Mouse (Mus musculus) kidney, postnatal 25 days (tissue): Measurements from ENCODE around the gene Kcnk16.

ENCODE experiments used
- DNase-seq, 2 experiments: peaks; one replicate each; pipeline ENCODE4 v3.0.0; 2021; ENCODE audit warnings: mixed read lengths in 2 of 2

The Kcnk16 gene

DNA sequence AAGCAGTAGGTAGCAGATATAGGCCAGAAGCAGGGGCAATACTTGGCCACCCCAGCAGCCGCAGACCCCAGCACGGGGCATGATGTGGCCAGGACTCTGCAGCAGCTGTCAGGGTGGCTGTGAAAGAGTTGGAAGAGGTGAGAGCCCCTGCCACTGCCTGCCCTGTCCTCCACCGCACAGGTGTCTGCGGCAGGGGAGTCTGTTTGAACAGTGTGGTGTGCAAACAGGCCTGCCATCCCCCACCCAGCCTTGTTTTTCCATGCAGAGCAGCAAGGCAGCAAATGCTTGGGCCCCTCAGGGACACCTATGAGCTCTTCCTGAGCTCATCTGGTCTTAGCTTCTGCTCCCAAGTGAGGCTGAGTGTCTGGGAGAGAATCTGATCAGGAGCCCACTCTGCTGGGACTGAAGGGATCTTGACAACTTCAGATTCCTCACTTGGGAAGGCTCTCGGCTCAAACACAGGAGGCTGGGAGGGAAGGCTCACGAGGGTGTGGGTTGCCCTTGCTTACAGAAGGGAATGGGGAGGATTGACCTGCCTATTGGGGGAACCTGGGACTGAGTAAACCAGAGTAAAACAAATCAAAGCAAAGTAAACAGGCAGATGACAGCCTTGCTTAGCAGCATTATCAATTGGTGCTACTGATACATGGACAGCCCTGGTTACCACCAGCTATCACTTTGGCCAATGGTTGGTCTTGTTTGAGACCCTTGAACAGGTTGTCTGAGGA lies at the start of gene Kcnk16:
Kcnk16 (minus strand) TSS at position 118 of the 728 bp plus-strand sequence.
- peak in 1 of 2 experiments; percentile 26 for DNase-seq

DNA sequence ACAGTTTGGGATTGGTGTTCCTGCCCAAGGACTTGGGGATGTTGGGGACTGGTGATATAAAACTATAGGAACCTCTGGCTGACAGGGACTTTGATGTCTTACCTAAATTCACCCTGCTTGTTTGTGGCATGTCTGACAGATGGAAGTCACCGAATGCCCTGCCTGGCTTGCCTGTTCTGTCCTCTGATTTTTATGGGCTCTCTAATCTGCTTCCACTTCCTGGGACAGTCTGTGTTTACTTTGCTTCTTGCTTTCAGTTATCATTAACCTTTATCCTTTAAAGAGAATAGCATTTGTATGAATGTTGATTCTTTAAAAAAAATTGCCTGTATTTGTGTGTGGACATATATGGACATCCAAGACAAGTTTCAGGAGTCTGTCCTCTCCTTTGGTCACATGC lies 46.1 kb upstream of the Kcnk16 start:
- no peak for DNase-seq

DNA sequence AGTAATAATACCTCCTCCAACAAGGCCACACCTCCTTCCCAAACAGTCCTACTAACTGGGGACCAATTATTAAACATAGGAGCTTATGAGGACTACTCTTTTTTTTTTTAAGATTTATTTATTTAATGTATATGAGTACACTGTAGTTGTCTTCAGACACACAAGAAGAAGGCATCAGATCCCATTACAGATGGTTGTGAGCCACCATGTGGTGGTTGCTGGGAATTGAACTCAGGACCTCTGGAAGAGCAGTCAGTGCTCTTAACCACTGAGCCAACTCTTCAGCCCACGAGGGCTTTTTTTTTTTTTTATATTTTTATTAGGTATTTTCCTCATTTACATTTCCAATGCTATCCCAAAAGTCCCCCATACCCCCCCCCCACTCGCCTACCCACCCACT lies 36.1 kb upstream of the Kcnk16 start:
- peak in 1 of 2 experiments; percentile 9 for DNase-seq

DNA sequence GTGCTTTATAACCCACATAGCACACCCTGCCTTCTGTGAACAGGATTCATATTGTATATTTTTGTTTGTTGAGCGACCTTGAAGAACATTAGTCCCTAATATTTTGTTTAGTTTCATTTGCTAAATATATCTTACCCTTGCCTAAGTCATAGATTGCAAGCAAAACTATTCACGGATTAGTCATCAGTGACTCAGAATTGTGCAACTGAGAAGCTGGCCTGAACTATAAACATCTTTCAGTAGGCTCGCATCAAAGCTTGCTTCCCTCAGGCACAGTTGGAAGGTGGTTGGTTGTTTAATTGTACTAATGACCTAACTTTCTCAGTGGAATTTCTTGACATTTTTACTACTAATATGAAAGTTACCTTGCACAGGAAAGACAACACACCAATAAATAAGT lies 29.1 kb upstream of the Kcnk16 start:
- DNase-seq, result no peak

DNA sequence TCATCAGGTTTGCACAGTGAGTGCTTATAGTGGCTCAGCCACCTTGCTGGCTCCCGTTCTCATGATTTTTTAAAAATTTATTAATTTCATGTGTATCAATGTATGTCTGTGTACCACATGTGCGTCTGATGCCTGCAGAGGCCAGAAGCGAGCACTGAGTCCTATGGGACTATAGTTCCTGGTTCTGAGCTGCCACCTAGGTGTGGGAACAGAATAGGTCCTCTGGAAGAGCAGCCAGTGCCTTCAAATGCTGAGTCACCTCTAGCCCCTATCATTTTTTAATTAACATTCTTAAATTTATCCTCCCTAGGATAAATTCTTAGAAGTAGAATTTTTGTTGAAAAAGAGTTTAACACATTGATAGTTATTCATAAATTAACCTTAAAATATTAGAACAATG lies 28.6 kb upstream of the Kcnk16 start:
- no peak for DNase-seq

DNA sequence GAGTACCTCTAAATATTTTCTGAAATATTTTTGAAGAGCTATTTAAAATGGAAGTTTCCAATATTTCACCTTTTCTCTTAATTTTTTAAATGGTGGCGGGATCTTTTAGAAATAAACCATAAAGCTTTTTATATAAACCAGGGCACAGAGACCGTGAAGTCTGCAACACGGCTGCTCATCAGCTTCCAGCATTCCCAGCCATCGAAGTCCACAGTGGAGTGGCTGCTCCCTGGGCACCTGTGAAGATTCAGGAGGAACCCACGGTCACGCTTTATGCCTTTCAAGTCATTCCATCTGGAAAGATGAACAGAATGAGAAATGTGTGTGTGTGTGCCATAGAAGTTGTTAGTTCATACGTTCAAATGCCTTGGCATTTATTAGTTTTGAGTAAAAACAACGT lies 25.9 kb upstream of the Kcnk16 start:
- no peak for DNase-seq

DNA sequence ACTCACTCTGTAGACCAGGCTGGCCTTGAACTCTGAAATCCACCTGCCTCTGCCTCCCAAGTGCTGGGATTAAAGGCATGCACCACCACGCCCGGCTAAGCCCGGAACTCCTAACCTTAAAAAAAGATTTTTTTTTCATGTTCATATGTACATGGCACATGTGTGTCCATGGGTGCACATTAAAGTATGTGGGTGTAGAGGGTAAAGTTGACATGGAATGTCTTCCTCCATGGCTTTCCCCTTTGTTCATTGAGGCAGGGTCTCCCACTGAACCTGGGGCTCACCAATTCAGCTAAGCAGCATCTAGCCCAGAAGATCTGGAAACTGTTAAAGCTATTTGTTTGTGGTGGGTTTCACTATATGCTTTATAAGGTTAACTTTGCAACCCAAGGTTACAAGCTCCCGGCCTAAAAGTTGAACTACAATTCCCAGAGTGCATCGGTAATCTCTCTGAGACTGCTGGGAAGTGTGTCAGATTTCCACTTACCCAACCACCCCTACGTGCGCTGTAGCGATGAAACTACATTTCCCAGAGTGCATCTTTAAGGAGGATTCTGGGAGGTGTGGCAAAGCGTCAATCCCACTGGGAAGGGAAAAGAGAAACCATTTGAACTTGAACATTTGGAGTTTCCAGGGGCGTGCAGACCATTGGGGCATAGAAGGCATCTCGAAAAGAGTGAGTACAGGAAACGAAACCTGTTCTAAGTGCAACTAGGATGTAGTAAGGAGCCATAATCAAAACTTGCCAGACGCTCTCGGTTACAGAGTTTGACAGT lies 25.3 kb upstream of the Kcnk16 start, which contains the start of gene Nudt13:
Nudt13 (plus strand) TSS at position 581 of the 776 bp plus-strand sequence.
- DNase-seq, result peak; percentile 88 to 93

DNA sequence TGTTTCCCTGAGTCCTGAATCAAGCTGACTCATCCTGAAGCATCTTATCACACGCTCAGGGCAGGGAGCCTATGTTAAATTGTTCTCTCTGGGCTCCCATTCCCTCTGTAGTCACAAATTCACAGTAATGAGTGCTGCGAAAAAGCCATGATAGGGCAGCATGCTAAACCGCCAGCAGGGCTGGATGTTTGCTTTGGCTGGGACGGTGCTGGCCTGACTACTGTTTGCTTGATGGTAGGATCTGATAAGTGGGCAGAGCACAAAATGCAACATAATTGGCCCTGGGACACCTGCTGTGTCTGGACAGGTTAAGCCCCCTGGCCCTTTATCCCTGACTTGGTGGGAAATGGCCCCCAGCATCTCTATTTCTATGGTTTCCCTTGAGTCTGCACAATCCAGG lies 22.4 kb upstream of the Kcnk16 start:
- no peak for DNase-seq

DNA sequence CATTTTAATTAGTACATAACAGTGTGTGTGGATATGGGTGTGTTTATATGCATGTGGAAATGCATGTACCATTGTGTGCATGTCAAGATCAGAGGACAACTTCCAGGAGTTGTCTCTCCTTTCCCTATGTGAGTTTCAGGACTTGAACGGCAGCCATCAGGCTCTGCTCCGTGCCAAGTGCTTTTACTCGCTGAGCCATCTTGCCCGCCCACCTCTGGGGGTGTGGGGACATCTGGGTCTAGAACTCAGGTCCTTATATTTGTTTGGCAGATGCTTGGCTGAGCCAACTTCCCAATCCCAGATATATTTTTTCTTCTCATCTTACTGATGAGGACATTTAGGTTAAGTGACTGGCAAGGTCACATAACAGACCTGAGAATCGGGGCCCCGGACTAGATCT lies 578 bp downstream of the Kcnk16 start:
- no peak for DNase-seq

DNA sequence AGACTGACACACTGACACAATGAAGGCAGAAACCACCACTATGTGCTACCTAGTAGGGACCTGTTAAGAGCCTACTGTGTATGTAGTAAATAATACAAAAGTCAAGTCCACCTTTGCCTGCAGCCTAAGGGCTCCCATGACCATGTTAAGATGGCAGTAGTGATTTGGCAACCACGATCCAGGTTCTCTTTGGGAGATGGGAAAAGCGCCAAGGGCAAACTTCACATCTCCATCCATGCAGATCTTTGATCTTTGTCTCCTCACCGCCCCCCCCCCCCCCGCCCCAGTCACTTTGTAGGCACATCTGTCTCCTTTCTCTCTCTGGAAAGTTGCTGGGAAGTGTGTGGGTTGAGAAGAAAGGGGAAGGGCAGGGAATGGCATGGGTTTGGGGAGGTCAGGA lies 6.7 kb downstream of the Kcnk16 start:
- DNase-seq, result peak; percentile 46 to 47

DNA sequence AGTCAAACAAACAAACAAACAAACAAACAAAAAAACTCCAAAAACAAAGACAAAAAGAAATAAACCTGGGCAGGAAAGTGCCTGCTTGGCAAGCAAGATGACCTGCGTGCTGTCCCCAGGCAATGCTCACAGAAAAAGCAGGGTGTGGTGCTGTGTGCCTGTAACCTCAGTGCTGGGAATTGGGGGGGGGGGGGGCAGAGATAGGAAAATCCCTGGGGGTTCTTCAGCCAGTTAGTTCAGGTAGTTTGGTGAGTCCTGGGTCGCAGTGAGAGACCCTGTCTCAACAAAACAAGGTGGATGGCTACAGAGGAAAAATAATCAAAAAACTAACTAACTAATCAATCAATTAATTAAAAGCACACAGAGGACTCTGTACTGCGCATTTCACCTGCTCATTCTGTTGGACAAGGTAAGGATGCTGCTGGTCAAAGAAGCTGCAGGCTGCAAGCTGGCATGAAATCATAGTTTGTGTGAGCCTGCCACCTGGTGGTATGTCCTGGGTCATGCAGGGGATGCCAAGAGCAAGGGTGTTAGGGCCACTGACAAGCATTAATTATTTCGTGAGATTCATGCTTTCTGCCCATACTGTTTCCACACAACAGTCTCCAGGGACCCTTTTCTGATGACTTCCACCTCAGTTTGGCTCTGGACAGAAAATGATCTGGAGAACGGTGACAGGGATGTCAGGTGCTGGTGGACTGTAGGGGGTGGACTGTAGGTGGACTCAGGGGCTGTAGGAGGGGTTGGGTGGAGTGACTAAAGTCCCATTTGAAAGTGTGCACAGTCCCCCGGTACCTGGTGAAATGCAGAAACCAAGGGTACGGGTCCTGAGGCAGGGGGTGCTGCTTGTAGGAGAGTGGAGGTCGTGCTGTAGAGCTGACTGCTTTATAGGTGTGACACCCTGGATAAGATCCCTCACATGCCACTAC lies 10.6 kb downstream of the Kcnk16 start:
- DNase-seq, result peak; percentile 81 to 85

DNA sequence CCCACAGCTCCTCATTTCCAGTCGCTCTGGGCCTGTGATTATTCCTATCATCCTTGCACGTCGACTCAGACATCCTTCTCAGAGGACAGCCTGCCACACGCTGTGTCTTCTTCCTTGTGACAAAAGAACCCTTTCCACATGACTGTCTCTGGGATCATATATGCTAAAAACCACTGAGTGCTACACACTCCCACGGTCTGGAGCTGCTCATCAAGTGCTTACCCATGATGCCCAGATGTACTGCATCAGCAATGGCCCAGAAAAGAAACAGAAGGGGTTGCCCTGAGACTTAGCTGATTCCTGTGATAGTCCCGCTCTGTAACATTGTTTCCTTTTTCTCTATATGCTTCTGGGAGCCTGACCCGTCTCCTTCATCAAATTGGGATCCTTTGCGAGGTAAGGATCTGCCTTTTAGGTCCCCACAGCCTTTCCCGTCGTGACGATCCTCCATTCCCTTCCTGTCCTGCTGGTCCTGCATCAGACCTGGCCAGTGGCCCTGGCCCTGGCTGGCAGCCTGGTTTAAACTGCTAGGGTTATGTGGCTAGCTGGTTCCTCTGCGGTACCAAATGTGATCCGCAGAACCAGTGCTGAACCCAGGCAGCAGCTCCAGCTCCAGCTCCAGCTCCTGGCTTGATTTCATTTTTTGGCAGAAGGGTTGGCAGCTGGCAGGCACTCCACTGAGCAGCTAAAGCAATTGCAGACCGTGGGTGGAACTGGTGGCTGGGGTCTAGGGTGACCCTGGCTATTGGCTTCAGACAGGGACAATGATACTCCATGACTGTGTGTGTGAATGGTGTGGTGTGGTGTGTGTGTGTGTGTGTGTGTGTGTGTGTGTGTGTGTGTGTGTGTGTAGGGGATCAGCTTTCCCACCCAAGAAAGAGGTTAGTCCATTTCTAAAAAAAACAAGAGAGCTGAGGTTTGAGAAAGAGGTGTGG lies 18.5 kb downstream of the Kcnk16 start:
- DNase-seq, result no peak

DNA sequence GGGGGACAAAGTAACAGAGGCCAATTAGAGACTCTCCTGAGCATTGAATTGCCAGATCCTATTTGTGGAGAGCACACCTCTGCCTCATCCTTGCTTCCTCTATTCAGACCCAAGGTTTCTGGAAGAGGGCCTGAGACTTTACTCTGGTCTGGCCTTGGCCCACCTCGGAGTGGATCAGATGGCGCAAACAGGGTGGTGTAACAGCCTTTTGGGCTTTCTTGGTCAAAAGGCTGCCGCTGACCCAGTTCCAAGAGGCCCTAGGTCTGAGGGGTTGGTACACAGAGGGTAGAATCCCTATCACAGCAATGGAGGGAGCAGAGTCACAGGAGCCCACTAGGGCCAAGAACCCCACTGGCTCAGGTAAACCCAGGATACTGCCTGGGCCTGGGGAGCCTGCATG lies 21.0 kb downstream of the Kcnk16 start:
- no peak for DNase-seq

DNA sequence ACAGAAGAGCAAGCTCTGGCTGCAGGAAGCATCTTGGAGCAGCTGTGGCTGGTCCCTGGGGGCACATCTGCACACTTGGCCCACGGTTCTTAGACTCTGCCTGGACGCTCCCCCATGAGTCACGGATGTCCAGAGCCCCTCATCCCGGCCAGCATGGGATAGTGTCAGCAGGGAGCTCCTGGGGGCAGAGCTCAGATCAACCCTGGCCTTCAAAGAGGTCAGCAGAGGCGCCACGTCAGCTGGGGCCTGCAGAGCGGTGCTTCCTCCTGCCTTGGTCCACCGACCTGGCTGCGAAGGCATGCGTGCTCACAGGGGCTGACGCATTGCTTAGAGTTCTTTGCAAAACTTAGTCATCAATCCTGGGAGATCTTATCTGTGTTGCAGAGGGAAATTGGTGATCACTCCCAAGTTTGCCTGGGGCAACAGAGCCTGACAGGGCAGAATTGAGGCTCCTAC lies 22.2 kb downstream of the Kcnk16 start:
- DNase-seq, result no peak

DNA sequence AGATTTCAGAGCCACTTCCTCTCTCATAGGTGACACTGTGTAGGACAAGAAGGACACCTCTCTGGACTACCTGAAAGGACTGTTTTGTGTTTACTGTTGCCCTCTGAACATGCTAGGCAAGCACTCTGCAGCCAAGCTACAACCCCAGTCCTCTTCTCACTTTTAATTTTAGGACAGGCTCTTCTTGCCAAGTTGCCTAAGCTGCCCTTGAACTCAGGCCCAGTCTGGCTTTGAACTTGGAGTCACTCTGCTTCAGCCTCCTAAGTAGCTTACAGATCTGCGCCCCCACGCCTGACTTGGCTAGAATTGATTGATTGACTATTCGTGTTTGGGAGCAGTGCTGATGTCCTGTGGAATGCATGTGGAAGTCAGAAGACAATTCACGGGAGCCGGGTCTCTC lies 23.1 kb downstream of the Kcnk16 start:
- DNase-seq, result no peak

DNA sequence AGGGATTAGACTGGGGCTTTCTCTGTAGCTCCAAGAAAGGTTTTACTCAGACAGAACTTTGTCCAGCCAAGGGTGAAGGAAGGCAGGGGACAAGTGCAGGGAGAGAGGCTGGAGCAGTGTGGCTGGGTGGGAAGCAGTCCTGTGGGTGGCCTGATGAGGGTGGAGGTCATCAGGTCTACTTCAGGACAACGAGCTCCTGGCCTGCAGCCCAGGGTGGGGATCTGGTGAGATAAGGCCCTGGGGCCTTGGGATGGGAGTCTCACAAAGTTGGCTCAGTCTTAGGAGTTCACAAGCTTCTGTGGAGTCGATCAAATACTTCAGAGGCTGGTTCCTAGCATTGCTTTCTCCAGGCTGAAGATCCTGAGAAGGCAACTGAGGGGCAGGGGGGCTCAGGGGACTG lies 23.7 kb downstream of the Kcnk16 start:
- peak in 1 of 2 experiments; percentile 34 for DNase-seq

DNA sequence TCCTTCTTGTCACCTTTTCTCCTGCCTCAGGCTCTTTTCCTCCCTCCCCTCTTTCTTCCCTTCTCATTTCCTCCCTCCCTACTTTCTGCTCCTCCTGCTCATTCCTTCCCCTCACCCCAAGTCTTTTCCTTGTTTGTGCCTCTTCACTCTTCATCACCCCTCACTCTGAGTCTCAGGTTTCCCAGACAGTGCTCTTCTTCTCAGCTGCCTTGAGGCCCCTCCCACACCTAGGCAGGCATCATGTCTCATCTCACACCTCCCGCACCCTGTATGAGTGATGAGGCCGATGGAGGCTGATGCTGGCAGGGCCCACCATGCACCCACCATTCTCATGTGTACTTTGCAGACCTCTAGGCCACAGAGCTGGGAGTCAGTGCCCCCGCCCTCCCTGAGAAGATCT lies 25.8 kb downstream of the Kcnk16 start:
- DNase-seq, result no peak

DNA sequence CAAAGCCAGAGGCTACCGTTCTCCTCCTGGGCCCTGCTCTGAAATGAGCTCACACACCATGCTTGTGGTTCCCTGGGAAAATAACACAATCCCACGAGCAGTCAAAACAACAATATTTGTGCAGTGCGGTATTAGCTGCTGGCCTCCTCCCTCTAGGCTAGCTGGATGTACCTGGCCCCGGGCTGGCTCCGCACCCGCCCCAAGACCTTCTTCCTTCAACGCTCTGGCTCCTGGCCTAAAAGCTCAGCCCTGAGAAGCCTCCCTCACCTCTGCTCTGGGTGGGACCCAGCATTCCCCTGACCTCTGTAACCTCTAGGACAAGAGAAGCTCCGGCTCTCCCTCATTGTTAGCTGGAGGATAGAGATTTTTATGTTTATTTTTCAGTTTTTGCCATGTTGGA lies 26.5 kb downstream of the Kcnk16 start:
- peak in 1 of 2 experiments; percentile 65 for DNase-seq

DNA sequence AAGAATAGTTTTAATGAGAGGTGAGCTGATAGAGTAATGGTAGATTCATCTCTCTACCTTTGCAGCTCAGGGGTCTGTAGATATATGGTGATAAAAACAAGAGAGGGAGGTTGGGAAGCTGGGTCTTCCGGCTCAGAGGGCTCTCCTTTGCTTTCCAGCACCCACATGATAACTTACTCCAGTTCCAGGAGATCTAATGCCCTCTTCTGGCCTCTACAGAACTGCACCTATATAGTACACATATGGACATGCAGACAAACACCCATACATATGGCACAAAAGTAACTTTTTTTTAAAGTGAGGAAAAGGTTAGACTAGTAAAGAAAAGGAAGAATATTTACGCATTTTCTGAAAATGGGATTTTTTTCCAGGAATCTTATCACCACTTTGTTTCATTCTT lies 34.6 kb downstream of the Kcnk16 start:
- peak in 1 of 2 experiments; percentile 24 for DNase-seq

DNA sequence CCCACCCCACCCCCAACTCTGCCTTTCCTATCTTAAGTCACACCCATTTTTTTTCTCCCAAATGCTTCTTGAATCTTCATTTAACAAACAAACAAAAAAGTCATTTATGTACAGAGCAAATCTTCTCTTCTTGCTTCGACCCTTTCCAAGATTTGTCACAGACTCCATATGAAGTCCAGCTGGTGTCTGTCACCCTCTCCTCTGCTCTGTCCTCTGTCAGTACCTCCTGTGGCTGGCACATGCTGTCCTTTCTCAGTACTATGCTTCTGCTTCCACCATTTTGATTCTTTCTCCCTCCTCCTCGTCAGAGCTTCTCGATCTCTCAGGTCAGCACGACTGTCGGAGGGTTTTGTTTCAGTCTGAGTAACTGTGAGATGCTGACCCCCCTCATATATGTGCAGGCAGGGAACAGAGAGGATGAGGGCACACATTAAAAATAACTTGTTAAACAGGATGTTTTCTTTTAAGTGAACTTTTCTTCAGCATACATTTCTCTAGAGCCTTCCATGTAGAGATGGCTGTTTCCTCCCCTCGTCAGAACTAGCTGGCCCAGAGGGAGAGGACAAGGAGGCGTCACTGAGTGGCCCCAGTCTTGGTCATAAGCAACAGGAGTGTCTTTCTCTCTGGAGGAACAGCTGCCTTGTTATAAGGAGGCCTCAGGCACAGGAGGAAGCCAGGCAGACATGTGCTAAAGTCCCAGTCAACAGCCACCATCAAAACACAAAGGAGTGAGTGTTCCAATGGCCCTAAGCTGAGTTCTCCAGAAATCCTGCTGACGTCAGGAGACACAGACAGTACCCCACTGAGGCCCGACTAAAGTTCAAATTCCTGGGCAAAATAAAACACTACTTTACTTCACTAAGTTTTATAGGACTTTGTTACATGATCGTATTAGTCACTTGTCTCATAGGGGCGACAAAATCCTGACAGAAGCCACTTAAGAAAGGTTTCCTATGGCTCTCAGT lies 35.7 kb downstream of the Kcnk16 start:
- peak; percentile 39 to 68 for DNase-seq

DNA sequence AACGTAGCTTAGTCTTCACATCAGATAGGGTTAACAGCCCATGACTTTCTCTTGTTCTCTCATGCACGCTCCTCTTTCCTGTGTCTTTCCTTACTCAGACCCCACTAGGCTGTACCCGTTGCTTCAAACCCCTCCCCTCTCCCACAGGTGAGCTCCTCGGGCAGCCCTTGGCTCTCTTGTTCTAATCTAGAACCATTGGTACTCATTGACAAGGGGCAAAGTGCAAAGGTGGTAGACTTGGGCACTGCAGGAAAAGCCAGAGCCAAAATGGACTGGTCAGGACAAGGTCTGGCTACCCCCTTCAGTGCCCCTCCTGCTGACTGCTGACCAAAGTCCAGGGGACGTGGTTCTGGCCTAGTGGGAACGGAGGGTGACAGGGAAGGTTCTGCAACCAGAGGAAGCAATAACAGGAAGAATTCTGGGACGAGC lies 38.9 kb downstream of the Kcnk16 start:
- peak; percentile 81 to 93 for DNase-seq
